Mouse (Mus musculus): ENCODE data around the gene Olfr368. TPM values are rescaled to one million over a fixed set of nuclear protein-coding genes. Genes with fewer than 3 reads are reported as not detected.
A peak's percentile ranks its signal among the peaks of the same experiment; 100 is the strongest.

Gene Olfr368
- polyA plus RNA-seq, 1 experiment from 2014 or later = not detected

GRCm38 (mm10) chr2:37359908-37360307 lies 33.6 kb downstream of the Olfr368 start:
- no peak overlapping the region; the same call in 1 of the 2 replicates for H3K4me3 ChIP-seq (ENCODE audit: low read depth, low read length)
- no peak for DNase-seq
- H3K36me3 ChIP-seq (replicated peaks; ENCODE audit: insufficient read depth, low read length) = peaks cover 14% of the 10 kb centered on the region
- WGBS (ENCODE audit: insufficient replicate concordance) = 93% methylated on average over 2 of the region's 2 CpGs
- no peak for TF ChIP-seq CTCF (IDR thresholded peaks at IDR 0.05; ENCODE audit: low read depth)
- TF ChIP-seq EP300 (IDR thresholded peaks at IDR 0.05; ENCODE audit: low read depth) = no peak
- H3K9me3 ChIP-seq (ENCODE audit: low read length) = no peaks in the 10 kb centered on the region
- 0 out of 2 replicates have a peak, but pooled peaks cover 3% of the 10 kb centered on the region for H3K4me1 ChIP-seq (ENCODE audit: insufficient read depth)
- no peaks in the 10 kb centered on the region for H3K27me3 ChIP-seq (ENCODE audit: insufficient read depth, low read length)
- H3K9ac ChIP-seq (replicated peaks) = no peak overlapping the region; the same call in 1 of the 2 replicates
- no peak overlapping the region for H3K27ac ChIP-seq (ENCODE audit: low read depth)
- peak overlapping the region; percentile 82 for H3K4me2 ChIP-seq (ENCODE audit: low read depth, low read length)
- ATAC-seq = no peak

GRCm38 (mm10) chr2:37370651-37371050 lies 44.3 kb downstream of the Olfr368 start:
- ATAC-seq (no peak), DNase-seq (no peak)
- Histone ChIP-seq H3K36me3 (replicated peaks; ENCODE audit: insufficient read depth, low read length) (peaks cover 14% of the 10 kb centered on the region), H3K9ac (replicated peaks) (no peak overlapping the region), H3K27me3 (ENCODE audit: insufficient read depth, low read length) (no peaks in the 10 kb centered on the region), H3K9me3 (ENCODE audit: low read length) (no peaks in the 10 kb centered on the region), H3K4me2 (ENCODE audit: low read depth, low read length) (no peak overlapping the region), H3K27ac (ENCODE audit: low read depth) (no peak overlapping the region), H3K4me1 (ENCODE audit: insufficient read depth) (no peaks in the 10 kb centered on the region), H3K4me3 (ENCODE audit: low read depth, low read length) (no peak overlapping the region)
- WGBS (ENCODE audit: insufficient replicate concordance) = 86% methylated on average over 2 of the region's 2 CpGs
- TF ChIP-seq CTCF (IDR thresholded peaks at IDR 0.05; ENCODE audit: low read depth) (no peak), EP300 (IDR thresholded peaks at IDR 0.05; ENCODE audit: low read depth) (no peak)

- H3K36me3 ChIP-seq (replicated peaks; ENCODE audit: insufficient read depth, low read length) = peaks cover 36% of the 10 kb centered on the region
- H3K4me2 ChIP-seq (ENCODE audit: low read depth, low read length) = no peak overlapping the region
- H3K27me3 ChIP-seq (ENCODE audit: insufficient read depth, low read length) = no peaks in the 10 kb centered on the region
- H3K9me3 ChIP-seq (ENCODE audit: low read length) = no peaks in the 10 kb centered on the region
- ATAC-seq = no peak
- no peak for DNase-seq
- no peak overlapping the region for H3K9ac ChIP-seq (replicated peaks)
- H3K27ac ChIP-seq (ENCODE audit: low read depth) = no peak overlapping the region
- WGBS (ENCODE audit: insufficient replicate concordance) = 55% methylated on average over 1 of the region's 1 CpGs
- TF ChIP-seq CTCF (IDR thresholded peaks at IDR 0.05; ENCODE audit: low read depth) (no peak), EP300 (IDR thresholded peaks at IDR 0.05; ENCODE audit: low read depth) (no peak)
- no peak overlapping the region for H3K4me3 ChIP-seq (ENCODE audit: low read depth, low read length)
- H3K4me1 ChIP-seq (ENCODE audit: insufficient read depth) = no peaks in the 10 kb centered on the region
These were observed 49.7 kb downstream of the Olfr368 start for GRCm38 (mm10) chr2:37376018-37376417.

- Histone ChIP-seq H3K36me3 (replicated peaks; ENCODE audit: insufficient read depth, low read length) (peaks cover 53% of the 10 kb centered on the region), H3K4me3 (ENCODE audit: low read depth, low read length) (no peak overlapping the region), H3K4me1 (ENCODE audit: insufficient read depth) (no peaks in the 10 kb centered on the region), H3K27me3 (ENCODE audit: insufficient read depth, low read length) (no peaks in the 10 kb centered on the region), H3K9me3 (ENCODE audit: low read length) (no peaks in the 10 kb centered on the region), H3K27ac (ENCODE audit: low read depth) (no peak overlapping the region), H3K4me2 (ENCODE audit: low read depth, low read length) (no peak overlapping the region), H3K9ac (replicated peaks) (no peak overlapping the region)
- ATAC-seq (no peak), DNase-seq (peak; percentile 73)
- WGBS (ENCODE audit: insufficient replicate concordance) = 60% methylated on average over 2 of the region's 2 CpGs
- TF ChIP-seq EP300 (IDR thresholded peaks at IDR 0.05; ENCODE audit: low read depth) = no peak
- TF ChIP-seq CTCF (IDR thresholded peaks at IDR 0.05; ENCODE audit: low read depth) = peak; percentile 89
These were observed 53.9 kb downstream of the Olfr368 start for GRCm38 (mm10) chr2:37380189-37380588.

Other genes with a start within 250 kb of the Olfr368 start
- gene Olfr361, start 237.2 kb upstream of the Olfr368 start, polyA plus RNA-seq (2015; fragmentation: Nextera tagmentation; extraction: Ambion mirVana) = not detected in 2 replicates
- not detected in 2 replicates for gene Olfr362, start 208.6 kb upstream of the Olfr368 start, polyA plus RNA-seq (2015; fragmentation: Nextera tagmentation; extraction: Ambion mirVana)
- gene Olfr364-ps1, start 187.2 kb upstream of the Olfr368 start, polyA plus RNA-seq (2015; fragmentation: Nextera tagmentation; extraction: Ambion mirVana) = not detected in 2 replicates
- not detected in 2 replicates for gene Olfr365, start 138.3 kb upstream of the Olfr368 start, polyA plus RNA-seq (2015; fragmentation: Nextera tagmentation; extraction: Ambion mirVana)
- gene Olfr366, start 114.9 kb upstream of the Olfr368 start, polyA plus RNA-seq (2015; fragmentation: Nextera tagmentation; extraction: Ambion mirVana) = not detected in 2 replicates
- gene Pdcl, start 32.8 kb downstream of the Olfr368 start, polyA plus RNA-seq (2015; fragmentation: Nextera tagmentation; extraction: Ambion mirVana) = 12.7 and 13.7 TPM in 2 replicates
- gene Rc3h2, start 96.4 kb downstream of the Olfr368 start, polyA plus RNA-seq (2015; fragmentation: Nextera tagmentation; extraction: Ambion mirVana) = 2.7 and 3.0 TPM in 2 replicates
- gene Zbtb26, start 116.6 kb downstream of the Olfr368 start, polyA plus RNA-seq (2015; fragmentation: Nextera tagmentation; extraction: Ambion mirVana) = 0.83 and 1.4 TPM in 2 replicates
- gene Zbtb6, start 116.7 kb downstream of the Olfr368 start, polyA plus RNA-seq (2015; fragmentation: Nextera tagmentation; extraction: Ambion mirVana) = 1.3 and 1.4 TPM in 2 replicates
- gene Rabgap1, start 116.8 kb downstream of the Olfr368 start, polyA plus RNA-seq (2015; fragmentation: Nextera tagmentation; extraction: Ambion mirVana) = 5.6 and 6.2 TPM in 2 replicates
- 0.08 and 0.09 TPM in 2 replicates for gene Gpr21, start 189.8 kb downstream of the Olfr368 start, polyA plus RNA-seq (2015; fragmentation: Nextera tagmentation; extraction: Ambion mirVana)